Mouse (Mus musculus): Measurements from ENCODE around the gene Txnrd2. TPM values are rescaled to one million over a fixed set of nuclear protein-coding genes. Genes with fewer than 3 reads are reported as not detected.

Gene Txnrd2
- total and polyA plus RNA-seq, 2 experiments from 2014 or later = 12.7 to 41.2 TPM

DNA sequence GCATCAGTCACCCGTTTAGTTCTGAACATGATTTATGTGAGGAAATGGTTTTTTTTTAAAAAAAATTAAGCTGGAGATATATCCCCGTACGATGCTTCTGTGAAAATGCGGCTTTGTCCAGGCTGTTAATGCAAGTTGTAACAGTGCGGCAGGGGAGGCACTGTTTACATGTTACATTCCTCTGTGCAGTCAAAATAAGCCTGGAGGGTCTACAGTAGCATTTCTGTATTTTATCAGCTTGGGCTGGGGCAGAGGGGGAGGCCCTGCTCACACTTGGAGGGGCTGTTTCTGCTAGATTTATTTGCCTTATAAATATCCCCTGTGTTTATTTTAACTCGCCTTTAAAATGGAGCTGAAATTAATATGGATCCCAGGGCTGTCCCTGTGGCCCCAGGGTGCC is 21.9 kb downstream of the Txnrd2 start:
- H3K9ac ChIP-seq (replicated peaks; ENCODE audit: low read depth, low read length) = no peak overlapping the region
- H3K9me3 ChIP-seq (replicated peaks; ENCODE audit: control insufficient read depth, low read length) = no peaks in the 10 kb centered on the region
- DNase-seq (ENCODE audit: low spot score) = no peak
- H3K4me1 ChIP-seq (ENCODE audit: control insufficient read depth, insufficient read depth) = no peaks in the 10 kb centered on the region
- H3K27me3 ChIP-seq (ENCODE audit: control insufficient read depth, insufficient read depth, low read length) = no peaks in the 10 kb centered on the region
- H3K4me2 ChIP-seq (ENCODE audit: low read depth, low read length) = no peak overlapping the region
- WGBS = 80% methylated on average over 6 of the region's 6 CpGs
- no peak for TF ChIP-seq CTCF (IDR thresholded peaks at IDR 0.05; ENCODE audit: low read depth)
- no peak for TF ChIP-seq EP300 (IDR thresholded peaks at IDR 0.05; ENCODE audit: low read depth)
- H3K27ac ChIP-seq (ENCODE audit: low read depth) = no peak overlapping the region
- ATAC-seq (ENCODE audit: insufficient read depth, low read depth) = no peak
- peaks cover 20% of the 10 kb centered on the region for H3K36me3 ChIP-seq (replicated peaks; ENCODE audit: control insufficient read depth, insufficient read depth, low read length)
- H3K4me3 ChIP-seq (ENCODE audit: low read depth, low read length) = no peak overlapping the region

DNA sequence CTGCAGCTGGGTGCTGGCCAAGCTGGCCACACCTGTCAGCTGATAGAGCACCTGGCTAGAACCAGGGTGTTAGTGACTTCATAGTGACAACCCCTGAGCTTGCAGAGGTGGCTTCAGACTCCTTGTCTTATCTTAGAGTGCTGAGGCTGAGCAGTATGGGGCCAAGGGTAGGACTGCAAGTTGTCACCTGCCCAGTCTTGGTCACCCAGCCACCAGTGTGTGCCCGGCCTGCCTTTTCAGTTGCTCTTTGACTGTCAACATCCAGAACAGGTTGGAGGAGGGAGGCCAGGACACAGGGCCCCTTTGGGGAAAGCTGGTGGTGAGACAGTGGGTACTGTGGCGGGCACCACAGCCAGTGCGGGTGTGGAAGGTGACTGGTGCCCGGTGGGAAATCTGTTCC is 22.8 kb downstream of the Txnrd2 start:
- ATAC-seq (ENCODE audit: insufficient read depth, low read depth) (no peak), DNase-seq (ENCODE audit: low spot score) (no peak)
- Histone ChIP-seq H3K4me2 (ENCODE audit: low read depth, low read length) (no peak overlapping the region), H3K9me3 (replicated peaks; ENCODE audit: control insufficient read depth, low read length) (no peaks in the 10 kb centered on the region), H3K27me3 (ENCODE audit: control insufficient read depth, insufficient read depth, low read length) (no peaks in the 10 kb centered on the region), H3K4me3 (ENCODE audit: low read depth, low read length) (no peak overlapping the region), H3K27ac (ENCODE audit: low read depth) (no peak overlapping the region), H3K9ac (replicated peaks; ENCODE audit: low read depth, low read length) (no peak overlapping the region), H3K36me3 (replicated peaks; ENCODE audit: control insufficient read depth, insufficient read depth, low read length) (peaks cover 20% of the 10 kb centered on the region), H3K4me1 (ENCODE audit: control insufficient read depth, insufficient read depth) (no peaks in the 10 kb centered on the region)
- no peak for TF ChIP-seq CTCF (IDR thresholded peaks at IDR 0.05; ENCODE audit: low read depth)
- no peak for TF ChIP-seq EP300 (IDR thresholded peaks at IDR 0.05; ENCODE audit: low read depth)
- 94% methylated on average over 4 of the region's 4 CpGs for WGBS

DNA sequence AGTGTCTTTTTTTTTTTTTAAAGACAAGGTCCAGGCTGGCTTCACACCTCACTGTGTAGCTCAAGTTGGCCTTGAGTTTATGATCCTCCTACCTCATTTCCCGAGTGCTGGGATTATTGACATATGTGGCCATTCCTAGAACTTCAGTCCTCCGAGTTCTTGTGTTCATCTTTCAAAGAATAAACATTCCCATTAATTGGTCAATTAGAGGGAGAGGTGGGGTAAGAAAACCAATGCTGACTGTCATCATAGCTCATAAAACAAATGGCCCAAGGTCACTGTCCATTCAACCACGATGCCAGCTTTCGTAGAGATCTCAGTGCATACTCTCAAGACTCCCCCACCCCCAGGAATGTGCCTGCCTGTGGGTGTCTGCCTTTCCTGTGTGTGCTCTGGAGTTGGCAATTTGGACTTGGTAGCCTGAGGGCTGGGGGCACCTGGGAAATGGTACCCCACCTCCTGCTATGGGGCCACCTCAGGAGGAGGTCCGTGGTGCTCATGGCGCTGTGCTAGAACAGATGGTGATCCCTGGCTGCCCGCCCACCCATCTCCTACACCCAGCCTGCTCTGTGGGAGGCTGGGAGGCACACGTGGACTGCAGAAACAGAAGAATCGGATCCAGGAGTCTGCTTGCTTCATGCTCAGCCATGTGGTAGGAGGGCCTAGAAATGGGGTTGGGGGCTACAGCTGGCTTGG is 25.4 kb downstream of the Txnrd2 start:
- Histone ChIP-seq H3K9ac (replicated peaks; ENCODE audit: low read depth, low read length) (no peak overlapping the region), H3K27ac (ENCODE audit: low read depth) (no peak overlapping the region), H3K4me3 (ENCODE audit: low read depth, low read length) (no peak overlapping the region), H3K27me3 (ENCODE audit: control insufficient read depth, insufficient read depth, low read length) (no peaks in the 10 kb centered on the region), H3K4me1 (ENCODE audit: control insufficient read depth, insufficient read depth) (no peaks in the 10 kb centered on the region), H3K4me2 (ENCODE audit: low read depth, low read length) (no peak overlapping the region), H3K9me3 (replicated peaks; ENCODE audit: control insufficient read depth, low read length) (no peaks in the 10 kb centered on the region), H3K36me3 (replicated peaks; ENCODE audit: control insufficient read depth, insufficient read depth, low read length) (peaks cover 21% of the 10 kb centered on the region)
- no peak for DNase-seq (ENCODE audit: low spot score)
- WGBS = 60% methylated on average over 9 of the region's 9 CpGs
- ATAC-seq (ENCODE audit: insufficient read depth, low read depth) = 0 out of 2 replicates have a peak, but pooled peaks have one; percentile 13
- no peak for TF ChIP-seq EP300 (IDR thresholded peaks at IDR 0.05; ENCODE audit: low read depth)
- no peak for TF ChIP-seq CTCF (IDR thresholded peaks at IDR 0.05; ENCODE audit: low read depth)

DNA sequence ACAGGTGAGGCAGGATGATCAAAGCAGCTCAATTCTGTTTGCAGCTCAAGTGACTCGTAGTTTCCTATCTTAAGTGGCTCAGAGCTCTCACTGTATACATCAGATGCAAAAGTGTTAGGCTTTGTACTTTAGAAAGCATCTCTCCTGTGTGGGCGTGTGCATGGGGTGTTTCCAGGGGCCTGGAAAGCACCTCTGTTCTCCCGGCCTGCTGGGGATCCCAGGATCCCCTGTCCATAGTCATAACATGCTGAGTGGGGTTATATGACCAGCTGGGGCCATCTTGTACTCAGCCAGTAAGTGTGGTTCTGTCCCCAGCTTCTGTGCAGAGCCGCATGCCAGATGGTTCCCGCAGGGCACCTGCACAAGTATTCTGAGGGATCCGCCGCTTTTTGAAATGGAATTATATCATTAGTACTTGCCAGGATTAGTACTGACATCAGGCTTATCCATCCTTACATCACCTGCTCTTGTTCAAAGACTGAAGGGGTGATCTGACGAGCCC is 26.2 kb downstream of the Txnrd2 start:
- TF ChIP-seq EP300 (IDR thresholded peaks at IDR 0.05; ENCODE audit: low read depth) (no peak), CTCF (IDR thresholded peaks at IDR 0.05; ENCODE audit: low read depth) (no peak)
- no peaks in the 10 kb centered on the region for H3K9me3 ChIP-seq (replicated peaks; ENCODE audit: control insufficient read depth, low read length)
- WGBS = 86% methylated on average over 8 of the region's 8 CpGs

DNA sequence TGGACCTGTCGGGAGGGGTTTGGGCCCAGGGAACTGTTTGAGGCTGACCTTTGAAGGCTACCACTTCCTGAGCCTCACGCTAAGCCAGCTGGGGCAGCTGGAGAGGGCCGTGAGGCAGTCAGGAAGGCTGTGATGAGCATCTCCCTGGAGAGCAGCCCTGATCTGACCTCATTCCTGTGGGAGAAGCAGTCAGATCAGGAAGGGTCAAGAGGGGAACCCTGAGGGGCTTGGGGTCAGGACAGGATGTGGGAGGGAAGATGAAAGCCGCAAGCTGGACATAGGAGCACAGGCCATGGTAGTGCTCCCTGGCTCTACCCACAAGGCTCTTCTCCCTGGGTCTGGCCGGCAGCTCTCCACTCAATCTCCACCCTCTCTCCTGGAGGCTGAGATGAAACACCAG is 27.7 kb downstream of the Txnrd2 start:
- Histone ChIP-seq H3K27ac (ENCODE audit: low read depth) (no peak overlapping the region), H3K4me3 (ENCODE audit: low read depth, low read length) (no peak overlapping the region), H3K9me3 (replicated peaks; ENCODE audit: control insufficient read depth, low read length) (no peaks in the 10 kb centered on the region), H3K4me2 (ENCODE audit: low read depth, low read length) (no peak overlapping the region), H3K27me3 (ENCODE audit: control insufficient read depth, insufficient read depth, low read length) (no peaks in the 10 kb centered on the region), H3K36me3 (replicated peaks; ENCODE audit: control insufficient read depth, insufficient read depth, low read length) (peaks cover 30% of the 10 kb centered on the region), H3K9ac (replicated peaks; ENCODE audit: low read depth, low read length) (no peak overlapping the region), H3K4me1 (ENCODE audit: control insufficient read depth, insufficient read depth) (0 out of 2 replicates have a peak, but pooled peaks cover under 1% of the 10 kb centered on the region)
- WGBS = 54% methylated on average over 5 of the region's 5 CpGs
- ATAC-seq (ENCODE audit: insufficient read depth, low read depth) (no peak), DNase-seq (ENCODE audit: low spot score) (no peak)
- no peak for TF ChIP-seq CTCF (IDR thresholded peaks at IDR 0.05; ENCODE audit: low read depth)
- TF ChIP-seq EP300 (IDR thresholded peaks at IDR 0.05; ENCODE audit: low read depth) = no peak

More for the DNA sequence above, 26.2 kb downstream of the Txnrd2 start:
- ATAC-seq (ENCODE audit: insufficient read depth, low read depth) (no peak), DNase-seq (ENCODE audit: low spot score) (no peak)
- Histone ChIP-seq H3K27me3 (ENCODE audit: control insufficient read depth, insufficient read depth, low read length) (no peaks in the 10 kb centered on the region), H3K4me2 (ENCODE audit: low read depth, low read length) (no peak overlapping the region), H3K36me3 (replicated peaks; ENCODE audit: control insufficient read depth, insufficient read depth, low read length) (peaks cover 23% of the 10 kb centered on the region), H3K27ac (ENCODE audit: low read depth) (no peak overlapping the region), H3K4me1 (ENCODE audit: control insufficient read depth, insufficient read depth) (no peaks in the 10 kb centered on the region), H3K4me3 (ENCODE audit: low read depth, low read length) (no peak overlapping the region), H3K9ac (replicated peaks; ENCODE audit: low read depth, low read length) (no peak overlapping the region)
